Mouse (Mus musculus): ENCODE results near the gene Jmjd1c.

Gene Jmjd1c

DNA sequence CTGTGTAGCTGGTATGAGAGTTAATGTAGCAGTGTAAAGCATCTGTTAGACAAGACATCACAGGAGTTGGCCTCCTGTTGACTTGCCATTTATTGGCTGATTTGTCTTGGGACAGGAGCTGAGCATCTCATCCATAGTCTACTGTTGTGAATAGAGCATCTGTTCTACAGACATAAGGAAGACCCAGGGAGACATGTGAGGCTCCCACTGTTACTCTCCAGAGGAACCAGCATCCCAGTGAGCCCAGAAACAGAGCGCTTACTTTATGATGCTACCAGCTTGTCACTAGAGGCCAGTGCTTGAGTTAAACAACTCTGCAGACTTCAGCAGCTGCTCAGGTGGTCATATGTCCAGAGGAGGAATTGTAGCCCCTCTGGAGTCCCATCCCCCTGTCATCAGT lies 157.2 kb downstream of the Jmjd1c start:
- DNase-seq = no peak

DNA sequence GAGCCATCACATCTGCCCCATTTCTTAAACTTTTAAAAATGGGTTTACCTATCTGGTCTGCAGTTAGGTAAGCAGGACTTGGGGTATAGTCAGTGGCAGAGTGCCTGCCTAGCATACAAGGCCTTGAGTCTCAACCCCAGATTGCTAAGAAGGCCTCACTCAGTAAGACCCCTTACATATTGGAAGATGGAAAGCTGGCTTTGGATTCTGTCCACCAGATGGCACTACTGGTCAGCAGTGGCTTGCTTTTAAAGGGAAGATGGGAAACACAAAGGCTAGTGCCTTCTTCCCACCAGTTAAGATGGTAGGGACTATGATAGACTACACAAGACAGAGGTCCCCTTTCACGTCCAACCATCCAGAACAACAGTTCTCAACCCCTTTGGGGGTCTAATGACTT lies 168.9 kb downstream of the Jmjd1c start:
- DNase-seq = peak; percentile 29 to 50

DNA sequence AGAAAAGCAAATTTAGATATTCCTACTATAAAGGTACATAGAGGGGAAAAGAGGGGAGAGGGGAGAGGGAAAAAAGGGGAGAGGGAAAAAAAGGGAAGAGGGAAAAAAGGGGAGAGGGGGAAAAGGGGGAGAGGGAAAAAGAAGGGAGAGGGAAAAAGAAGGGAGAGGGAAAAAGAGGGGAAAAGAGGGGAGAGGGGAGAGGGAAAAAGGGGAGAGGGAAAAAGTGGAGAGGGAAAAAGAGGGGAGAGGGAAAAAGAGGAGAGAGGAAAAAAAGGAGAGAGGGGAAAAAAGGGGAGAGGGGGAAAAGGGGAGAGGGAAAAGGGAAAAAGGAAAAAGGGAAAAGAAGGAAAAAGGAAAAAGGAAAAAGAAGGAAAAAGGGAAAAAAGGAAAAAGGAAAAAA lies 180.0 kb downstream of the Jmjd1c start:
- DNase-seq = no peak

DNA sequence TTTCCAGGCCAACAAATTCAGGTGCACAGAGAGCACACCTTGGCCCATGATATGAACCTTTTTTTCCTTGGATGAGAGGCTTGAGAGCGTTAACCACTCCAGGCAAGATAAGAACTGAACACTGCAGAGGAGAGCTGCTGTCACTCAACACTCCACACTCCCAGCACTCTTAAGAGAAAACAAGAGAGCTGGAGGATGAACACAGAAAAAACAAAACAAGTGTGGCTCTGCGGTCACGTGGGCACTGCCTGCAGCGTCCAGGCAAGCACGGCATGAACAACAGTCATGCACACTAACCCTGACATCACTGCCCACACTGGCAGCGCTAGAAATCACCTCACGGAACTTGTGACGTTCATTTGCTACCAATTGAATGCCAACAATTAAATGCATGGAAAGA lies 185.9 kb downstream of the Jmjd1c start:
- DNase-seq = peak in 1 of 2 experiments; percentile 26

DNA sequence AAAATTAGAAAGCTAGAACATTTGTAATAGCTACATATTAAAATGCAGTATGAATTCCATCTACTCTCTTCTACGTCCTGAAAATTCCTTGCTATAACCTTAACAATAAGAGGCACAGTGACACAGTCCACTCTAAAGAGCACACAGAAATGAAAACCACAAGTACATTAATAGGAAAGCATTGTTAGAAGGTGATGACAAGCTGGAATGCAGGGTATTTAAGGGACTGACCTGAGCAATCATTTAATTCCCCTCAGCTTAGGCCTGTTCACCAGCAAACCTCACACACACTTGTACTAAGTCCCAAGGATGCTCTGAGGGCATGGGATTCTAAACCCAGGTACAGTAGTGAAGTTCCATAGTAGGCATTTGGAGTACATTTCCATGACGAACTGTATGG lies 186.6 kb downstream of the Jmjd1c start:
- no peak for DNase-seq

DNA sequence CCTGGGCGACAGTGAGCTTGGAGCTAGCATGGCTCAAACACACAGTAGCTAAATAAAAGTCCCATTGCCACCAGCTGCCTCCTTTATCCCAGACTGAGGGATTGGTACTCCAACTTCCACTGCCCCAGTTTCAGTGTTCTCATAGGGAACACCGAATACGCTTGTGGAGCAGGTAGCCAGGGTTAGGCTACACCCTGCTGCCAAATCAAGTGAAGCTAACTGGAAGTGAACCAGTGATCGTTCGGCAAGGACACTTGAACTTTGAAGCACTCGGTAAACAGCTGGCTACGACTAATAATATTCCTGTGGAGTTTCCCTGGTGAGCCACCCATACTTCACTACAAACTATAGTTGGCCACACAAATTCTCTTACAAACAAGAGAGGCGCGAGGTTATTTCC lies 187.6 kb downstream of the Jmjd1c start:
- DNase-seq = peak; percentile 72 to 78

DNA sequence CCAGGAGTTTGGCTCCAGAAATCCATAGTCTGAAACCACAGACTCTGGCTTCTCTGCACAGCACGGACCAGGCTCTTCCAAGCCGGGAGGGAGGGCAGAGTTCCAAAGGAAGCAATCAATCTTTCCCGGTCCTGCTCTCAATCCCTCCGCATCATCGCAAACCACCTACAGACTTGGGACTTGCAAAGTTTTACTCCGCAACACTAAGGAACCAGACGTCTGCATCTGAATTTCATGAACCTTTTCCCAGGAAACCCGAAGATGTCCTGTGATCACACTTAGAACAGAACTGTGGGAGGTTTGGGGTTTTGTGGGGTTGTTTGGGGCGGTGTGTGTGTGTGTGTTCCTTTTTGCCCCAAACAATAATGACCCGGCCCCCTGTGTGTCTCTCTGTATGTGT lies 188.4 kb downstream of the Jmjd1c start:
- DNase-seq = peak; percentile 13 to 38

DNA sequence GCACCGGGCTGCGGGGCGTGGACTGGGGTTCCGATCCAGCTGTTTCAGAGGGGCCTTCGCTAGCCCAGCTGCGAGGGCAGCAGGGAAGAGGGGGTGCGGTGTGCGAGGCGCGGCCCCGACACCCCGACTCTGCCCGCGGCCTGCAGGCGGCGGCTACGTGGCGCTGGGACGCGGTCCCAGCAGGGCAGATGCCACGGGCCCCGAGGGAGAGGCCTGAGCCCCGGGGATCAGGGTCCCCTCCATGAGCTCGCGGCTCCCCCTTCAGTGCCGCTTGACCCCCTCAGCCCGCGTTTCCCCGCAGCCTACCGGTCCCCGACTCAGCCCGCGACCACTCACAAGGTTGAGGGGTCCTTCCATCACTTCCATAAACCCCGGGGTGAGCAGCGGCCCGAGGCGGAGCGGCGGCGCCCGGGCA lies 188.8 kb downstream of the Jmjd1c start:
- DNase-seq = peak in 1 of 2 experiments; percentile 27

DNA sequence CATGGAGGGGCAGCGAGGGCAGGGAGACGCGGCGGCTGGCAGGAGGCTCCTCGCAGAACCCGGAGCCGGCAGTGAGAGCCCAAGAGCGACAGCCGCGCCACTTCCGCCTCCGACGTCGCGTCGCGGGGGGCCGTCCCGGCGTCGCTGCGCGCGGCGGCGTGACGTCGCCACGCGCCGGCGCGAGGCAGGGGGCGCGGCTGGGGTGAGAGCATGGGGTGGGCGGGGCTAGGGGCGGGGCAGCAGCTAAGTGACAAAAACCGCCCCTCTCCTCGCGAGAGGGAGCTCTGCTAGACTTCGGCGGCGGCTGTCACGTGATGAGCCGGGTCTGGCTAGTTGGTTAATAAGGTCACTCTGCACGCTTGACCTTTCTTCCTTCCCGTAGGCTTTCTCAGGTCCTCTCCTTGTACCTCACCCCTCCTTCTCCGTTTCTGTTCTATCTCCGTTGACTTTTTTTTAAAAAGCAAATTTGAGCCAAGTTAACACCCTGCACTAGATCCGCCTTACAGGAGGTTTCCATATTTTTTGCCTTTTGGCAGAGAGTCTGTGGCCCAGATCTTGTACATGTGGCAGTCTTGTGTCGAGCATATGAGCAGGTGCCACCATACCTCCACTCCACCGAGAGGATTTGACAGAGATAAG lies 189.4 kb downstream of the Jmjd1c start, which contains the start of gene Nrbf2:
Nrbf2 (minus strand) TSS at position 130 of the 639 bp plus-strand sequence.
- DNase-seq = peak; percentile 87 to 92

DNA sequence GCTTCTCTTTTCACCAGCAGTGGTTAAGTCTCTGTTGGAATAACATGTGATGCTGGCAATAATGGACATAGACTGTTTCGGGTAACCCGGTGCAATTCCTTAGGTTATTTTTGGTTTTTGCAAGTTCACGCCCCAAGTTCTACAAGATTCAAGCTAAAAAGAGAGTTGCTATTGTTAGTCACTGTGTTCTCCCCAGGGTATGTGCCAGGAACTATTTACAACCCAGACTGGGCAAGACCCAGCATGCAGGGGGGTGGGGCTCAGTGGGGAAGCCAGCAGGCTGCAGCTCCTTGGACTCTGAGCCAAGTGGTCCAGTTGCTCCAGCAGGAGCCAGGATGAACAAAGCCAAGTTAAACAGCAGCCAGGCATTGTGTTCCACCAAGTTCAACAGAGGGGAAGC lies 192.0 kb downstream of the Jmjd1c start:
- peak; percentile 86 to 89 for DNase-seq

DNA sequence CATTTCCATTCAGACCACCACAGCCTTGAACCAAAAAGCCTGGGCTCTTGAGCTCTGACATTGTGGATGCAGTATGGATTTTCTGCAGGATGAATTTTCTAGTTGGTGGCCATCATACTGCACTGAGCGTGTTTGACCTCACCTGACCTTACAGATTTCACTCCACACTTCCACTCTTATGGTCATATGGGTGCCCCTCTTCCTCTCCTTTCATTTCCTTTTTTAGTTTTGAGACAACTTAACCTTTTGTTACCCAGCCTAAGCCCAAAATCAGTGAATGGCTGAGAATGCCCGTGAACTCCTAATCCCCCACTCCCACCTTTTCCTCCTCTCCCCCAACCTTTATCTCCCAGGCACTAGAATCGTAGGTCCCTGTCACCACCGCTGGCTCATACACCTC lies 194.7 kb downstream of the Jmjd1c start:
- DNase-seq = no peak

DNA sequence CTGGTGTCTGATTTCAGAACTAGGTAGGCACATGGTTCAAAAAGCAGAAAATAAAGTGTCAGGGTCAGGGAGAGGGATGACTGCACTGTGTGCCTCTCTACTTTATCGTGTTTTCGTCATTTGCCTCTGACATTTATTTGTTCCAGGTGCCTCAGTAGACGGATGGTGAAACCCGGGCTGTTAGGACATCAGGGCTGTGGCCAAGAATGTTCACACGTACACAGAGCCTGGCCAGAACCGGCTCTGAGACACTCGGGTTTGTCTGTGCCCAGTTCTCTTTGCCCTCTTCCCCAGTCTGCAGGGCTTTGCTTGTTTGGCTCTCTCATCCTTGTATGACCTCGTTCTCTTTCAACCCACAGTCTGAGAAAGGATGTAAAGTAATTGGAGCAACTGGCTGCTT lies 195.2 kb downstream of the Jmjd1c start:
- DNase-seq = peak in 1 of 2 experiments; percentile 8

DNA sequence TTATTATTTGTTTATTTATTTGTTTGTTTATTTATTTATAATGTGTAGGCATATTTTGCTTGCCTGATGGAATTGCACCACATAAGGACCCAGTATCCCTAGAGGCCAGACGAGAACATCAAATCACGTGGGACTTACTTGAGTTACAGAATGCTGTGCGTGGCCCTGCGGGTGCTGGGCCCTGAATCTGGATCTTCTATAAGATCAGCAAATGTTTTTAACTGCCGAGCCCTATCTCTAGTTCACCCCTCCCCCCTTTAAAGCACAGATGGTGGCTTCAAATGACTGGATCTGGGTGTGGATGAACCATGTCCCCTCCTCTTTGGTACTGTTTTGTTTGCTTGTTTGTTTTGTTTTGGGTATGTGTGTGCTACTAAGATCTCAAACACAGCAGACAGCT lies 199.4 kb downstream of the Jmjd1c start:
- DNase-seq = no peak

DNA sequence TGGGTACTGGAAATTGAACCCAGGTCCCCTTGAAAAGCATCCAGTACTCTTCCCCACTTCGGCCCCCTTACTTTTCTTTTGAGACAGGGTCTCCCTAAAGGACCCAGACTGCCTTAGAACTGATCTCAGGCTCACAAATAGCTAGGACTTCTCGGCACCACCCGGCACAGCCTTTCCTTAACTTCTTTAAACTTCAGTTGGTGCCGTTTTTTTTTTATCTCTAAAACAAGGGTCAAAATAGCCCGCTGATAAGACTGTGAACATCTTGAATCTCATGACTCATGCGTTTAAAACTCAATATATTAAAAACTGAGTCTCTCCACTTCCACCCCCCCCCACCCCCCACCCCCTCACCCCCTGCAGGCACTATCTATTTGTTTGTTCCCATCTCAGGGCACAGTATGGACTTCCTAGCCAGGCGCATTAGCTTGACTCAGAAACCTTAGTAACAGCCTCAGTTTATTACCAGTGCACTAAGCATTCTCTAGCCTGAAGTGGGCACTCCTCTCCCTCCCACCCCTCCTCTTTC lies 200.1 kb downstream of the Jmjd1c start:
- no peak for DNase-seq

DNA sequence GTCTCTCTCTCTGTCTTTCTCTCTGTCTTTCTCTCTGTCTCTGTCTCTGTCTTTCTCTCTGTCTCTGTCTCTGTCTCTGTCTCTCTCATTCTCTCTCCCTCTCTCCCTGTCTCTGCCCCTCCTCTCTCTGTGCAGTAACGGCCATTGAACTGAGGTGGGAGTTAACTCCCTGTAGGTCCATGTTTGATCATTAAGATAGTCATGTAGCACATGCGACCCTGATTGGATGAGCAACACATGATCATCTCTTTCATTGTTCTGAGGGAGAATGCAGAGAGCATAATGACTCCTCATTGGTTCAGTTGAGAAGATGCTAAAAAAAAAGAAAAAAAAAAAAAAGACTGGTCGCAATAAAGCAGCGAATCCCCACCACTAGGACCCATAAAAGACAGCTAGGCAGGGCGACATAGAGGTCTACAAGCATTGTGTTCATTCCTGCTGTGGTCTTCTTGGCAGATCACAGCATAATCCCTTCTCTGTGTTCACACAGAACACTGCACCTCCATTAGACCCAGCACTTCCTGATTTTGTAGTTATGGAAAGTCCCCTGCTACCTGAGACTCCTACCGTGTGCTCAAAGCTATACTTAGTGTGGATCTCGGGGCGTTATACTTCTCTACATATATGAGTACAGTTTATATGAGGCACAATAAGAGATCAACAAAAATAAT lies 200.7 kb downstream of the Jmjd1c start:
- no peak for DNase-seq

DNA sequence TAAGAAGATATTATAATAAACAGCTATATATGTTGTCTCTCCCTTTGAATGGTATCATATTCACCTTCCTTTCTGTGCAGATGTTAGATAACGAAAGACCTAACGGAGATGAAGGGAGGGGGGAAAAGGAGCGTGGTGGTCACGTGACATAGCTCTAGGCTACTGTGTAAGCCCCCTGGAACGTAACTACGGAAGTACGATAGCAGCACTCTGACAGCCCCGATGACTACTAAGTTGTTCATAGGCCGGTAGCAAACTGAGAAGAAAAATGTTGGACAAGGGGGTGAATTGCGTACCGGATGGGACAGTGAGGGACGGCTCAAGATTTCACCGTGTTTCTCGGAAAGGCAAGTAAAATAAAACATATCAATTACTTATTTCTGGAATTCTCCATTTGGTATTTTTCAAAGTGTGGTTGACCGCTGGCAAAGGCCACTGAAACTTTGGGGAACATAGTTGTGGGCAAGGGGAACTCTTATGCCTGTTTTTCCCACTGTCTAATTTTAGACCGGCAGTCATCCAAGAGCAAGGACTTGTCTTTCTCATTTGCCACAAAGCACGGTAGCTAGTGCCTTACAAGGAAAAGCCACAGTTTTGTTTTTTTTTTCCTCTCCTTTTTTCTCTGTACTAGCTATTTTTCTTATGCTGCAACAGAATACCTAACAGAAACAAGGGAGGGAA lies 201.4 kb downstream of the Jmjd1c start:
- no peak for DNase-seq

DNA sequence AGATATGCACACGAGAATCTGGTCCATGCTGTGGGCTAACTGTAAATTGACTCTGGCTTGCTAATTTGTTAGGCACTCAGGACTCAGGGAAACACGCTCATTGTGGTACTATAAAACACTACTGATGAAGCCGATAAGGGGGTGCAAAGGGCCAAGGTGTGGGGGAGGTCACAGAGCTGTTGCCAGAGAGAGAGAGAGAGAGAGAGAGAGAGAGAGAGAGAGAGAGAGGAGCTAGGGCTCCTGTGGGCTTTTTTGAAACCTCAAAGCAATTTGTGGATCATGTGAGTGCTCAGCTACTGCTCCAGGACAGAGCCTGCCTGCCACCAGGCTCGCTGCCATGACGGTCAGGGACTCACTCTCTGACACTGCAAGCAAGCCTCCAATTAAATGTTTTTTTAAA lies 202.9 kb downstream of the Jmjd1c start:
- DNase-seq = no peak

DNA sequence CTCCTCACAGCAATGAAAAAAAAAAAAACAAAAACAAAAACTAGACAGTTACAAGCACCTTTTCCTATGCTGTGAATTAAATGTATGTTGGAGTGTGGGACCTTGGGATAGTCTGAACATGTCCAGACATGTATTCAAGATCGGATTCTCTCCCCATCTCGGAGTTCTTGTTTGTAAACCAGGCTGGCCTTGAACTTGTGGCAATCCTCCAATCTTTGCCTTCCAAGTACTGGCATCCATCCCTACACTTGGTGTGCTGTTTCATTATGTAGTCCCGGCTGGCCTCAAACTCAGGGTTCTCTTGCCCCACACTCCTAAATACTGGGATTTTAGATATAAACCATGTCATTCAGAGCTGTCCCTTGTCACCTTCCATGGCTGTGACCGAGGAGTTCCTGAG lies 203.4 kb downstream of the Jmjd1c start:
- DNase-seq = no peak

DNA sequence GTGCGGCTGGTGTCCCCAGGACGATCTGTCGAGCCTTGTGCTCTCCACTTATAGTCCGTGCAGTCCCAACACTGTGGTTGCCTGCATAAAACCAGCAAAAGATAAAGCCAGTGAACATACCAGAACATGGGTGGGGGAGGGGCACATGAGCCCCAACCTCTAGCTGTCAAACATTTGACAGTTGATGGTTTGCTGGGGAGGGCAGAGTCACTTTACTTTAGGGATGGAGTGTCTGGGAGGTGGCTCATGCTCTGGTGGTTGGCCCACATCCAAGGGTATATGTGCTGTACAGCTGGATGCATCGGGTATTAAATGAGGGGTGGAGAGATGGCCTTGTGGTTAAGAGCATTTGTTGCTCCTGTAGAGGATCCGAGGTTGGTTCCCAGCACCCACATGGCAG lies 205.1 kb downstream of the Jmjd1c start:
- no peak for DNase-seq

DNA sequence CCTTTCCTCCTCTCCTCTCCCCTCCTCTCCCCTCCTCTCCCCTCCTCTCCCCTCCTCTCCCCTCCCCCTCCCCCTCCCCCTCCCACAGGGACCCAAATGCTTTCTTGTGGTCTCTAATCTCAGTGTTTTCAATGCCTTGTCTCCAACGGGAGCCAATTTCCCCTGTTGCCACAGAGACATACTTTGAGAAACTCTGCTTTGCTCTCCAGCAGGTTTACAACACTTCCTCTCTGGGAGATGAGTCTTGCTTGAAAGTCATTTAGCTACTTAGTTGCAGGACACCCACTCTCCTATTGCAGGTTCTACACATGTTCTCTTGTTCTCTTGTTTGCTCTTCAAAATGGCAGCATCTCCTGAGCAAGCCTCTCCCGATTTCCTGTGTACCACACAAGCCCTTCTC lies 206.4 kb downstream of the Jmjd1c start:
- no peak for DNase-seq
